Mouse (Mus musculus) erythroblast, embryonic 14.5 days (primary cell): ENCODE measurements around the gene Arhgef11.
"Not testable (repeated sequence)": the region's sequence is repeated elsewhere in the genome, so short reads cannot be mapped to it uniquely, and the experiment has no call there.

Source experiments
- GATA1 ChIP-seq: IDR thresholded peaks from 2 replicates; pipeline ENCODE4 v1.6.1; 2012; ENCODE audit warnings: low read length, inconsistent platforms, mixed read lengths
- TAL1 ChIP-seq: IDR thresholded peaks from 3 replicates; pipeline ENCODE4 v1.6.1; 2012; ENCODE audit warnings: low read length, inconsistent platforms, mixed read lengths

DNA sequence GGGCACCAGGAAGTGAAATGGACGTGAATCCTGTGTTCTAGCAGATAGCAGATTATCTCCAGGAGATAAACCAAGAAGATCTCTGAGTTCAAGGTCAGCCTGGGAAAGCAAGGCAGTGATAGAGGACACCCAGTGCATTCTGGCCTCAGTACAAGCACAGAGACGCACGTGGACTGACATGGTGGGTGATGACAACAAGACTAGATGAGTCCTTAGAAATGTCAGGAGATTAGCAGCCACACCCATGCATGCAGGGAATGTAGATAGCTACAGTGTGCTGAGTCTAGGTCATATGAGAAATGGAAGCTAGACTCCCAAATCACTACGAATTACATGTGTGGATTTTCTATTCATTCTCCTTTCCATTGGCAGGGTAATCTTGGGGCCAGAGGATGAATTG, 22.0 kb upstream of the Arhgef11 start:
- TF ChIP-seq TAL1, GATA1: not testable (repeated sequence)
